Mouse (Mus musculus) left cerebral cortex, postnatal 4 days (tissue): ENCODE measurements around the gene Srp14. TPM values are rescaled to one million over a fixed set of nuclear protein-coding genes. Genes with fewer than 3 reads are reported as not detected.

ENCODE experiments used
- DNase-seq: peaks from one replicate; pipeline ENCODE4 v3.0.0-alpha.2; 2022
- intact Hi-C: fragments of 180-260 bp; cut with DNase I; formaldehyde crosslinking; loops from one replicate; pipeline ENCODE4 v1.15.1; 2025
- total RNA-seq, 2 experiments: library from RNA; stranded (reverse); gene quantifications; 2 replicates each; pipeline ENCODE4 v1.2.3; 2021

Gene Srp14
- 100 to 1,000 TPM; 159 to 170 TPM for total RNA-seq

GRCm38 (mm10) chr2:118479550-118479909 is at the start of gene Srp14:
Srp14 (minus strand) TSS chr2:118479711.
- intact Hi-C loops = no loop called here
- DNase-seq = peak; percentile 93

GRCm38 (mm10) chr2:118526545-118526944 is 47.0 kb upstream of the Srp14 start:
- no peak for DNase-seq
- intact Hi-C loops = no loop called here

GRCm38 (mm10) chr2:118524811-118525210 is 45.3 kb upstream of the Srp14 start:
- intact Hi-C loops = no loop called here
- DNase-seq = no peak

GRCm38 (mm10) chr2:118523163-118523730 is 43.7 kb upstream of the Srp14 start:
- no peak for DNase-seq
- intact Hi-C loops = no loop called here

- intact Hi-C loops = no loop called here
- no peak for DNase-seq
Measured at GRCm38 (mm10) chr2:118522265-118522664, 42.8 kb upstream of the Srp14 start.

GRCm38 (mm10) chr2:118520042-118520933 is 40.8 kb upstream of the Srp14 start:
- intact Hi-C loops = no loop called here
- DNase-seq = no peak

- no peak for DNase-seq
- intact Hi-C loops = no loop called here
Measured at GRCm38 (mm10) chr2:118512418-118513377, 33.2 kb upstream of the Srp14 start.

GRCm38 (mm10) chr2:118511779-118512417 is 32.4 kb upstream of the Srp14 start:
- no peak for DNase-seq
- intact Hi-C loops = no loop called here

- intact Hi-C loops = no loop called here
- DNase-seq = peak; percentile 99
Measured at GRCm38 (mm10) chr2:118510447-118511310, 31.2 kb upstream of the Srp14 start.

- no peak for DNase-seq
- intact Hi-C loops = no loop called here
Measured at GRCm38 (mm10) chr2:118509688-118510446, 30.4 kb upstream of the Srp14 start.

GRCm38 (mm10) chr2:118507126-118507525 is 27.6 kb upstream of the Srp14 start:
- intact Hi-C loops = no loop called here
- DNase-seq = no peak

- no peak for DNase-seq
- intact Hi-C loops = no loop called here
Measured at GRCm38 (mm10) chr2:118500191-118500590, 20.7 kb upstream of the Srp14 start.

GRCm38 (mm10) chr2:118499135-118499961 is 19.8 kb upstream of the Srp14 start:
- intact Hi-C loops = no loop called here
- peak; percentile 21 for DNase-seq

- intact Hi-C loops = no loop called here
Measured at GRCm38 (mm10) chr2:118498476-118498875, 19.0 kb upstream of the Srp14 start.

GRCm38 (mm10) chr2:118497890-118498289 is 18.4 kb upstream of the Srp14 start:
- intact Hi-C loops = no loop called here

More at GRCm38 (mm10) chr2:118498476-118498875, 19.0 kb upstream of the Srp14 start:
- DNase-seq = no peak

GRCm38 (mm10) chr2:118495024-118495423 is 15.5 kb upstream of the Srp14 start:
- intact Hi-C loops = no loop called here
- no peak for DNase-seq

More at GRCm38 (mm10) chr2:118497890-118498289, 18.4 kb upstream of the Srp14 start:
- DNase-seq = no peak

GRCm38 (mm10) chr2:118491741-118492395 is 12.4 kb upstream of the Srp14 start:
- intact Hi-C loops = no loop called here

More at GRCm38 (mm10) chr2:118491741-118492395, 12.4 kb upstream of the Srp14 start:
- no peak for DNase-seq
